Mouse (Mus musculus): Measurements from ENCODE around the gene Gtf2h5. TPM values are rescaled to one million over a fixed set of nuclear protein-coding genes. Genes with fewer than 3 reads are reported as not detected.

The Gtf2h5 gene
- polyA plus RNA-seq, 1 experiment, result 69.2 TPM

GRCm38 (mm10) chr17:6128039-6128438 lies 48.5 kb downstream of the Gtf2h5 start:
- no peak for TF ChIP-seq POLR2A (IDR thresholded peaks at IDR 0.05; ENCODE audit: low read depth, low read length)
- no peak for TF ChIP-seq CTCF (IDR thresholded peaks at IDR 0.05; ENCODE audit: borderline replicate concordance, insufficient read depth, low read length)
- Histone ChIP-seq H3K27ac (ENCODE audit: insufficient read depth, low read length) (peak overlapping the region; percentile 99), H3K4me1 (ENCODE audit: control insufficient read depth, insufficient read depth, low read length) (peaks cover 7% of the 10 kb centered on the region; the same call in 1 of the 2 replicates), H3K4me3 (ENCODE audit: insufficient read depth, low read length) (no peak overlapping the region)

GRCm38 (mm10) chr17:6129361-6129760 lies 49.8 kb downstream of the Gtf2h5 start:
- TF ChIP-seq POLR2A (IDR thresholded peaks at IDR 0.05; ENCODE audit: low read depth, low read length) (no peak), CTCF (IDR thresholded peaks at IDR 0.05; ENCODE audit: borderline replicate concordance, insufficient read depth, low read length) (no peak)
- peaks cover 7% of the 10 kb centered on the region; the same call in 1 of the 2 replicates for H3K4me1 ChIP-seq (ENCODE audit: control insufficient read depth, insufficient read depth, low read length)
- H3K4me3 ChIP-seq (ENCODE audit: insufficient read depth, low read length), result no peak overlapping the region
- H3K27ac ChIP-seq (ENCODE audit: insufficient read depth, low read length), result peak overlapping the region; percentile 96

DNA sequence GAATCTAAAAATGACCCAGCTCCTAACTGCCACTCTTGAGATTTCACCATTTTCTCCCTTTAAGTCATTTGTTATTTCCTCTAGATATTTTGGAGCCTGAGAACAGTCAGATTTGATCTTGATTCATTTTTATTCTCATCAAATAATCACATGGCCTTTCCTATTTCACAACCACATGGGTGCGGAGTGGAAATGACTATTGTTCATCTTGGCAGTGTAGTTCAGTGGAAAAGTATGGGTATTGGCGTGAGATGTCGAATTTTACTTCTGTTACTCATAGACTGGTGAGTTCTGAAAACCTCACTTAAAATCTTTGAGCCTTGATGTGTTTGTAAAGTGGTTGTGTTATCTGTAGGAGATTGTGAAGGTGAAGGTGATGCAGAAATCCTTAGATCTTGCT lies 51.5 kb downstream of the Gtf2h5 start:
- peaks cover 7% of the 10 kb centered on the region; the same call in 1 of the 2 replicates for H3K4me1 ChIP-seq (ENCODE audit: control insufficient read depth, insufficient read depth, low read length)
- TF ChIP-seq CTCF (IDR thresholded peaks at IDR 0.05; ENCODE audit: borderline replicate concordance, insufficient read depth, low read length) (no peak), POLR2A (IDR thresholded peaks at IDR 0.05; ENCODE audit: low read depth, low read length) (no peak)
- H3K4me3 ChIP-seq (ENCODE audit: insufficient read depth, low read length), result no peak overlapping the region
- H3K27ac ChIP-seq (ENCODE audit: insufficient read depth, low read length), result peak overlapping the region; percentile 85

Other genes with a start within 250 kb of the Gtf2h5 start
- 89.9 and 109 TPM in 2 replicates for gene Snx9, start 238.5 kb upstream of the Gtf2h5 start, polyA plus RNA-seq (2011; ENCODE audit: insufficient read length, low read depth, missing spikeins)
- gene Synj2, start 138.5 kb upstream of the Gtf2h5 start, polyA plus RNA-seq (2011; ENCODE audit: insufficient read length, low read depth, missing spikeins), result 19.9 and 22.1 TPM in 2 replicates
- gene Serac1, start within 50 bp of the Gtf2h5 start, polyA plus RNA-seq (2011; ENCODE audit: insufficient read length, low read depth, missing spikeins), result 4.5 and 4.7 TPM in 2 replicates
- 164 and 243 TPM in 2 replicates for gene Tulp4, start 26.7 kb downstream of the Gtf2h5 start, polyA plus RNA-seq (2011; ENCODE audit: insufficient read length, low read depth, missing spikeins)
- 29.0 and 31.8 TPM in 2 replicates for gene Tmem181a, start 177.1 kb downstream of the Gtf2h5 start, polyA plus RNA-seq (2011; ENCODE audit: insufficient read length, low read depth, missing spikeins)
- 1.6 and 1.8 TPM in 2 replicates for gene Dynlt1a, start 237.7 kb downstream of the Gtf2h5 start, polyA plus RNA-seq (2011; ENCODE audit: insufficient read length, low read depth, missing spikeins)